Comparison of ENCODE assay signal across 8 mouse cellular contexts in genomic region chr11:16412609-16413008, GRCm38 (mm10).
DNase-seq lines count a peak whose midpoint lies in the region; ATAC-seq lines count a peak whose summit lies in the region.

No protein-coding gene starts in this region.

- no peak overlapping the region for H3K4me3 ChIP-seq in lung, embryonic 15.5 days

- no peaks in the 10 kb centered on the region for H3K36me3 ChIP-seq in lung, embryonic 15.5 days

- 19% methylated on average over 4 of the region's 4 CpGs for WGBS in large intestine, adult 2 months
- WGBS in lung, embryonic 15.5 days = 22% methylated on average over 4 of the region's 4 CpGs

- H3K27me3 ChIP-seq in lung, embryonic 15.5 days = no peaks in the 10 kb centered on the region

- peak; percentile 75; the same call in 1 of the 2 replicates for ATAC-seq in lung, embryonic 15.5 days (ENCODE audit: borderline replicate concordance, extremely low read depth, low FRiP score, low TSS enrichment)
- ATAC-seq in megakaryocyte, adult 5-6 weeks (ENCODE audit: poor library complexity, severe bottlenecking) = no peak

- no peak overlapping the region for H3K27ac ChIP-seq in lung, embryonic 15.5 days

- H3K4me1 ChIP-seq in lung, embryonic 15.5 days = no peaks in the 10 kb centered on the region

- H3K4me2 ChIP-seq in lung, embryonic 15.5 days = no peak overlapping the region

- H3K9ac ChIP-seq in lung, embryonic 15.5 days = no peak overlapping the region

- H3K9me3 ChIP-seq in lung, embryonic 15.5 days = no peaks in the 10 kb centered on the region

- DNase-seq in A20 (ENCODE audit: low read depth, low spot score) (peak; percentile 67), R1 (ENCODE audit: low read depth, low spot score) (peak; percentile 76)
- peak; percentile 89 for DNase-seq in embryo, embryonic 10 days (ENCODE audit: low spot score)
- peak; percentile 40 for DNase-seq in heart, postnatal 4 days
- DNase-seq in large intestine, adult 2 months (ENCODE audit: low read depth, low spot score) = peak; percentile 3
- DNase-seq in right cerebral cortex, adult 2 months (ENCODE audit: low spot score in 2 of 2) = peak; percentile 46 to 67

Comparison
In these comparisons a context has a peak if more than half of its experiments do, and no peak if none do; other contexts are left out.
1. DNase-seq: peak in every context shown above with its lines; median percentile 89 in embryo, embryonic 10 days; 76 in R1; 67 in A20; 56 in right cerebral cortex, adult 2 months; 40 in heart, postnatal 4 days; 3 in large intestine, adult 2 months.